Mouse (Mus musculus) hindbrain, embryonic 11.5 days (tissue): ENCODE results near the gene Kansl2. TPM values are rescaled to one million over a fixed set of nuclear protein-coding genes. Genes with fewer than 3 reads are reported as not detected.

Source experiments
- ATAC-seq: fragments of 200-750 bp; cut with Nextera tagmentation; 2 replicates; pipeline ENCODE4 v1.8.0; 2017; ENCODE audit warnings: mild to moderate bottlenecking, moderate TSS enrichment, moderate library complexity; ENCODE audit not compliant: low FRiP score
- DNase-seq: peaks from one replicate; pipeline ENCODE4 v3.0.0-alpha.2; 2015; ENCODE audit warnings: low spot score
- H3K27ac ChIP-seq: fragments of 300-500 bp; sonication (generic); 2 replicates; pipeline ENCODE4 v1.5.1; 2014; ENCODE audit warnings: mild to moderate bottlenecking, low read depth, low read length
- H3K27me3 ChIP-seq: fragments of 300-500 bp; sonication (generic); 2 replicates; pipeline ENCODE4 v1.6.1; 2014; ENCODE audit warnings: mild to moderate bottlenecking, low read length, moderate library complexity, mixed read lengths; ENCODE audit not compliant: control insufficient read depth, insufficient read depth
- H3K36me3 ChIP-seq: fragments of 300-500 bp; sonication (generic); 2 replicates; pipeline ENCODE4 v1.6.1; 2014; ENCODE audit warnings: mild to moderate bottlenecking, low read length, moderate library complexity, mixed read lengths; ENCODE audit not compliant: control insufficient read depth, insufficient read depth
- H3K4me1 ChIP-seq: fragments of 300-500 bp; sonication (generic); replicated peaks from 2 replicates; pipeline ENCODE4 v1.6.1; 2014; ENCODE audit warnings: low read length, mixed read lengths; ENCODE audit not compliant: control insufficient read depth, insufficient read depth
- H3K4me2 ChIP-seq: fragments of 300-500 bp; sonication (generic); replicated peaks from 2 replicates; pipeline ENCODE4 v1.6.1; 2014; ENCODE audit warnings: mild to moderate bottlenecking, low read depth, low read length
- H3K4me3 ChIP-seq: fragments of 300-500 bp; sonication (generic); 2 replicates; pipeline ENCODE4 v1.5.1; 2014; ENCODE audit warnings: low read depth, low read length
- H3K9ac ChIP-seq: fragments of 300-500 bp; sonication (generic); 2 replicates; pipeline ENCODE4 v1.6.1; 2014; ENCODE audit warnings: low read depth, low read length
- H3K9me3 ChIP-seq: fragments of 300-500 bp; sonication (generic); 2 replicates; pipeline ENCODE4 v1.6.1; 2016; ENCODE audit warnings: low read length; ENCODE audit not compliant: control insufficient read depth
- WGBS: fragments of 180-500 bp; shearing (Covaris S2); extraction: QIAGEN DNeasy Blood & Tissue Kit; methylation state at CpG from one replicate; pipeline ENCODE4 v1.1.7; 2014; 5-methylcytosine and 5-hydroxymethylcytosine counted together
- polyA plus RNA-seq: library from polyadenylated mRNA; unstranded; fragments of >200 nt; fragmentation: Nextera tagmentation; extraction: Ambion mirVana; gene quantifications from 2 replicates; pipeline ENCODE4 v1.2.1, GENCODE M21; 2014

The Kansl2 gene
- 127 and 132 TPM in 2 replicates for polyA plus RNA-seq

GRCm38 (mm10) chr15:98533881-98534627 lies at the start of gene Kansl2:
Kansl2 (minus strand) TSS chr15:98534264.
- ATAC-seq = peak; percentile 100
- H3K9me3 ChIP-seq = no peaks in the 10 kb centered on the region
- H3K36me3 ChIP-seq = 0 out of 2 replicates have a peak, but pooled peaks cover 3% of the 10 kb centered on the region
- peak within 1 kb of the TSS; percentile 89 for H3K4me3 ChIP-seq
- DNase-seq = peak; percentile 97
- peak within 1 kb of the TSS; percentile 95 for H3K9ac ChIP-seq
- 0 out of 2 replicates have a peak, but pooled peaks cover 3% of the 10 kb centered on the region for H3K4me1 ChIP-seq
- WGBS = under 1% methylated on average over 58 of the region's 70 CpGs
- H3K4me2 ChIP-seq = peak within 1 kb of the TSS; percentile 84
- no peaks in the 10 kb centered on the region for H3K27me3 ChIP-seq
- H3K27ac ChIP-seq = peak within 1 kb of the TSS; percentile 98

- Histone ChIP-seq H3K4me1 (no peaks in the 10 kb centered on the region), H3K9ac (no peak overlapping the region), H3K9me3 (no peaks in the 10 kb centered on the region), H3K27me3 (no peaks in the 10 kb centered on the region), H3K27ac (no peak overlapping the region), H3K4me2 (no peak overlapping the region), H3K36me3 (no peaks in the 10 kb centered on the region), H3K4me3 (no peak overlapping the region)
- DNase-seq = no peak
- ATAC-seq = no peak
- WGBS = 85% methylated on average over 8 of the region's 8 CpGs
Measured at GRCm38 (mm10) chr15:98582996-98583395, 48.9 kb upstream of the Kansl2 start.

GRCm38 (mm10) chr15:98582410-98582809 lies 48.3 kb upstream of the Kansl2 start:
- H3K36me3 ChIP-seq = no peaks in the 10 kb centered on the region
- ATAC-seq (no peak), DNase-seq (no peak)
- no peak overlapping the region for H3K4me2 ChIP-seq
- no peak overlapping the region for H3K27ac ChIP-seq
- H3K9me3 ChIP-seq = no peaks in the 10 kb centered on the region
- no peaks in the 10 kb centered on the region for H3K4me1 ChIP-seq
- WGBS = 88% methylated on average over 8 of the region's 8 CpGs
- no peak overlapping the region for H3K4me3 ChIP-seq
- no peak overlapping the region for H3K9ac ChIP-seq
- no peaks in the 10 kb centered on the region for H3K27me3 ChIP-seq

- ATAC-seq = peak; percentile 66
Measured at GRCm38 (mm10) chr15:98579795-98580464, 45.9 kb upstream of the Kansl2 start.

DNA sequence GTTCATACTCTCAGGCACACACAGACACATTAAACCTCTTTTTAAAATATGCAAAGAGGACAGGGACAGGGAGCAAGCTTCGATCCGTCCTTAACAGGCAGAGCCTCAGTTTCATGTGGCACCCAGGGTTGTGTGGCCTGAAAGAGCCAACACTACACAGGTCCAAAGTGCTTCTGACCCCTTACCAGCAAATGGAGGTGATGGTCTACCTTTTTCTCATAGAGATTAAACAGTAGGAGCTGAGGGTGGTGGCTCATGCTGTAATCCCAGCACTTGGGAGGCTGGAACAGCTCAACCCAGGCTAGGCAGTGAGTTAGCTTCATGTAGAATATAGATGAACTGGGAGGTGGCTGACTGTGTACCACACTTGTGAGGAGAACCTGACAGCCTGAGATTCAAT lies 45.2 kb upstream of the Kansl2 start:
- no peak for ATAC-seq
- Histone ChIP-seq H3K27me3 (no peaks in the 10 kb centered on the region), H3K36me3 (no peaks in the 10 kb centered on the region), H3K4me3 (no peak overlapping the region), H3K4me1 (no peaks in the 10 kb centered on the region), H3K9ac (no peak overlapping the region), H3K27ac (no peak overlapping the region), H3K4me2 (no peak overlapping the region), H3K9me3 (no peaks in the 10 kb centered on the region)
- WGBS = 75% methylated on average over 2 of the region's 2 CpGs
- no peak for DNase-seq

More at GRCm38 (mm10) chr15:98579795-98580464, 45.9 kb upstream of the Kansl2 start:
- no peak overlapping the region for H3K27ac ChIP-seq
- H3K9ac ChIP-seq = no peak overlapping the region
- DNase-seq = peak; percentile 84
- H3K27me3 ChIP-seq = no peaks in the 10 kb centered on the region
- no peak overlapping the region for H3K4me2 ChIP-seq
- H3K9me3 ChIP-seq = no peaks in the 10 kb centered on the region
- no peak overlapping the region for H3K4me3 ChIP-seq
- no peaks in the 10 kb centered on the region for H3K4me1 ChIP-seq
- 45% methylated on average over 5 of the region's 5 CpGs for WGBS
- H3K36me3 ChIP-seq = no peaks in the 10 kb centered on the region

DNA sequence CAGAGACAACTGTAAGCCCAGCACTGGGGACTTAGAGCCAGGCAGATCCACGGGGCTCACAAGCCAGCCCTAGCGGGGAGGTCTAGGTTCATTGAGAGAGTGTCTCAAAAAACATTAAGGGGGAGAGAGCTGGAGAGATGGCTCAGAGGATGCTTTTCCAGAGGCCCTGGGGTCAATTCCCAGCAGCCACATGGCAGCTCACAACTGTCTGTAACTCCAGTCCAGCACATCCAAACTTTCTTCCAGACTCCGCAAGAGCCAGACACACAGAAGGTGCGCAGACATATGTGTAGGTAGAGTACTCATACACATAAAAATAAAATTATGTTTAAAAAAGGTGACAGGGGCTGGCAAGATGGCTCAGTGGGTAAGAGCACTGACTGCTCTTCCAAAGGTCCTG lies 39.2 kb upstream of the Kansl2 start:
- ATAC-seq (no peak), DNase-seq (no peak)
- H3K36me3 ChIP-seq = no peaks in the 10 kb centered on the region
- no peak overlapping the region for H3K9ac ChIP-seq
- 86% methylated on average over 4 of the region's 4 CpGs for WGBS
- H3K27me3 ChIP-seq = no peaks in the 10 kb centered on the region
- no peaks in the 10 kb centered on the region for H3K4me1 ChIP-seq
- no peaks in the 10 kb centered on the region for H3K9me3 ChIP-seq
- H3K4me2 ChIP-seq = no peak overlapping the region
- H3K27ac ChIP-seq = no peak overlapping the region
- no peak overlapping the region for H3K4me3 ChIP-seq

- WGBS = 87% methylated on average over 10 of the region's 10 CpGs
- Histone ChIP-seq H3K9ac (no peak within 1 kb of the TSS), H3K4me3 (no peak within 1 kb of the TSS)
Measured at GRCm38 (mm10) chr15:98570873-98571538, 36.9 kb upstream of the Kansl2 start, which contains the start of the genes Ccnt1 and 4930415O20Rik. Ccnt1 (minus strand) TSS chr15:98570923. 4930415O20Rik (plus strand) TSS chr15:98571004.

GRCm38 (mm10) chr15:98569795-98570365 lies 35.8 kb upstream of the Kansl2 start:
- H3K27ac ChIP-seq = no peak overlapping the region
- H3K36me3 ChIP-seq = no peaks in the 10 kb centered on the region
- no peak overlapping the region for H3K9ac ChIP-seq
- no peaks in the 10 kb centered on the region for H3K4me1 ChIP-seq
- no peaks in the 10 kb centered on the region for H3K27me3 ChIP-seq
- H3K4me2 ChIP-seq = no peak overlapping the region
- H3K9me3 ChIP-seq = no peaks in the 10 kb centered on the region
- DNase-seq (no peak), ATAC-seq (no peak)
- H3K4me3 ChIP-seq = no peak overlapping the region
- WGBS = 86% methylated on average over 4 of the region's 4 CpGs

More at GRCm38 (mm10) chr15:98570873-98571538, 36.9 kb upstream of the Kansl2 start, which contains the start of the genes Ccnt1 and 4930415O20Rik:
- no peak for ATAC-seq
- H3K4me1 ChIP-seq = no peaks in the 10 kb centered on the region
- no peaks in the 10 kb centered on the region for H3K27me3 ChIP-seq
- no peaks in the 10 kb centered on the region for H3K9me3 ChIP-seq
- H3K36me3 ChIP-seq = no peaks in the 10 kb centered on the region
- H3K4me2 ChIP-seq = no peak within 1 kb of the TSS
- no peak within 1 kb of the TSS for H3K27ac ChIP-seq
- no peak for DNase-seq
